Mouse (Mus musculus) embryonic facial prominence, embryonic 10.5 days (tissue): ENCODE data around the gene Anapc13. TPM values are rescaled to one million over a fixed set of nuclear protein-coding genes. Genes with fewer than 3 reads are reported as not detected.

Experiments
- DNase-seq: peaks from one replicate; pipeline ENCODE4 v3.0.0-alpha.2; 2017; ENCODE audit warnings: low spot score
- H3K27ac ChIP-seq: fragments of 300-500 bp; sonication (generic); replicated peaks from 2 replicates; pipeline ENCODE4 v1.5.1; 2016; ENCODE audit warnings: mild to moderate bottlenecking
- H3K27me3 ChIP-seq: fragments of 300-500 bp; sonication (generic); replicated peaks from 2 replicates; pipeline ENCODE4 v1.6.1; 2016; ENCODE audit warnings: low read depth, mild to moderate bottlenecking; ENCODE audit not compliant: poor library complexity, severe bottlenecking
- H3K36me3 ChIP-seq: fragments of 300-500 bp; sonication (generic); replicated peaks from 2 replicates; pipeline ENCODE4 v1.6.1; 2016; ENCODE audit warnings: mild to moderate bottlenecking, moderate library complexity
- H3K4me1 ChIP-seq: fragments of 300-500 bp; sonication (generic); 2 replicates; pipeline ENCODE4 v1.6.1; 2016
- H3K4me3 ChIP-seq: fragments of 300-500 bp; sonication (generic); 2 replicates; pipeline ENCODE4 v1.5.1; 2016; ENCODE audit warnings: mild to moderate bottlenecking, moderate library complexity
- H3K9me3 ChIP-seq: fragments of 300-500 bp; sonication (generic); 2 replicates; pipeline ENCODE4 v1.6.1; 2016; ENCODE audit warnings: mild to moderate bottlenecking
- WGBS: fragments of 180-500 bp; shearing (Covaris S2); methylation state at CpG from one replicate; pipeline ENCODE4 v1.1.7; 2016; 5-methylcytosine and 5-hydroxymethylcytosine counted together
- polyA plus RNA-seq: library from polyadenylated mRNA; unstranded; fragments of >200 nt; fragmentation: Nextera tagmentation; extraction: Ambion mirVana; gene quantifications from 2 replicates; pipeline ENCODE4 v1.2.1, GENCODE M21; 2016

Anapc13 gene
- polyA plus RNA-seq, 1 experiment from 2014 or later = 164 TPM

DNA sequence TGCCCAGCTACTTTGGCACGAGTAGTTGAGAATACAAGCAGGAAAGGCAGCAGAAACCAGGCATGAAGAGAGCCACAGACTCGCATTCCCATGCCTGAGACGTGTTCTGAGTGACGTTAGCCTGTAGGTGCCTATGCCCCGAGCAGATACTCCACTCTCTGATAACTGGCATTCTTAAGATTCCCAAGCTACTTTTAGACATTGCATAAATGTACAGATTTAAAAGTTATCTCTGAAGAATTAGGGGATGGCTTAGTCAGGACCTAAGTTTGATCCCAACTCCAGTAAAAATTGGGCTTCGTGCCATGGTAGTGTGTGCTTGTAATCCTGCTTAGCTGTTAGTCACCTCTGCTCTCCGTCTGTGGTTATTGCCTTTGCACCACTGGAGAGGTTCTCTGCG lies 8.4 kb downstream of the Anapc13 start:
- 88% methylated on average over 8 of the region's 8 CpGs for WGBS

DNA sequence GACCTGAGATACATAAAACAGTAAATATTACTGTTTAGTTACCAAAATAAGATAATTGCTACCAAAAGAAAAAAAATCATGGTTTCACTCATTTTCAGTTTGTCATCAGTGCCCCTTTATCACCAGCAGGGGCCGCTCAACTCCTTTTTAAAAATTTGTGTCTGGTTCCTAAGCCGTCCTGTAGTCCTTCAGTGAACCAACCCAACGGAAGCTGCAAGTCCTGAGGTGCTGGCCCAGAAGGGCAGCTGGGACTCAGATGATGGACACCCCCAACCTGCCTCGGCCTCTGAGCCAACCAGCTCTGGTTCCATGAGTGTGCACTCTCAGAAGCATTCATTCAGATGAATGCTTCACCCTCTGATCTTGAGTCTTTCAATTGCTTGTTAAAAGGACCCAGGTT lies 10.5 kb downstream of the Anapc13 start:
- DNase-seq = peak; percentile 72
- Histone ChIP-seq H3K4me3 (no peak overlapping the region), H3K36me3 (peaks cover 20% of the 10 kb centered on the region), H3K27me3 (no peaks in the 10 kb centered on the region), H3K9me3 (no peaks in the 10 kb centered on the region), H3K27ac (peak overlapping the region; percentile 75), H3K4me1 (peaks cover 37% of the 10 kb centered on the region)
- WGBS = 5% methylated on average over 4 of the region's 4 CpGs

More for the DNA sequence above, 8.4 kb downstream of the Anapc13 start:
- Histone ChIP-seq H3K27ac (no peak overlapping the region), H3K4me1 (peaks cover 36% of the 10 kb centered on the region), H3K9me3 (no peaks in the 10 kb centered on the region), H3K27me3 (no peaks in the 10 kb centered on the region), H3K4me3 (no peak overlapping the region), H3K36me3 (peaks cover 35% of the 10 kb centered on the region)
- no peak for DNase-seq

GRCm38 (mm10) chr9:102637115-102637514 lies 11.0 kb downstream of the Anapc13 start:
- H3K27ac ChIP-seq = peak overlapping the region; percentile 75
- H3K9me3 ChIP-seq = no peaks in the 10 kb centered on the region
- H3K36me3 ChIP-seq = peaks cover 14% of the 10 kb centered on the region
- DNase-seq = no peak
- WGBS = 71% methylated on average over 4 of the region's 4 CpGs
- peaks cover 35% of the 10 kb centered on the region for H3K4me1 ChIP-seq
- no peak overlapping the region for H3K4me3 ChIP-seq
- no peaks in the 10 kb centered on the region for H3K27me3 ChIP-seq

GRCm38 (mm10) chr9:102638963-102639362 lies 12.9 kb downstream of the Anapc13 start:
- no peak overlapping the region for H3K4me3 ChIP-seq
- peak overlapping the region; percentile 69 for H3K27ac ChIP-seq
- WGBS = 72% methylated on average over 7 of the region's 7 CpGs

GRCm38 (mm10) chr9:102639510-102639909 lies 13.4 kb downstream of the Anapc13 start:
- H3K36me3 ChIP-seq = 0 out of 2 replicates have a peak, but pooled peaks cover 2% of the 10 kb centered on the region
- no peak overlapping the region for H3K4me3 ChIP-seq
- 86% methylated on average over 8 of the region's 8 CpGs for WGBS
- H3K9me3 ChIP-seq = no peaks in the 10 kb centered on the region
- peaks cover 58% of the 10 kb centered on the region for H3K4me1 ChIP-seq
- H3K27me3 ChIP-seq = no peaks in the 10 kb centered on the region
- no peak for DNase-seq
- peak overlapping the region; percentile 69 for H3K27ac ChIP-seq

More at GRCm38 (mm10) chr9:102638963-102639362, 12.9 kb downstream of the Anapc13 start:
- H3K9me3 ChIP-seq = no peaks in the 10 kb centered on the region
- peaks cover 7% of the 10 kb centered on the region for H3K36me3 ChIP-seq
- H3K27me3 ChIP-seq = no peaks in the 10 kb centered on the region
- DNase-seq = no peak
- peaks cover 53% of the 10 kb centered on the region for H3K4me1 ChIP-seq

DNA sequence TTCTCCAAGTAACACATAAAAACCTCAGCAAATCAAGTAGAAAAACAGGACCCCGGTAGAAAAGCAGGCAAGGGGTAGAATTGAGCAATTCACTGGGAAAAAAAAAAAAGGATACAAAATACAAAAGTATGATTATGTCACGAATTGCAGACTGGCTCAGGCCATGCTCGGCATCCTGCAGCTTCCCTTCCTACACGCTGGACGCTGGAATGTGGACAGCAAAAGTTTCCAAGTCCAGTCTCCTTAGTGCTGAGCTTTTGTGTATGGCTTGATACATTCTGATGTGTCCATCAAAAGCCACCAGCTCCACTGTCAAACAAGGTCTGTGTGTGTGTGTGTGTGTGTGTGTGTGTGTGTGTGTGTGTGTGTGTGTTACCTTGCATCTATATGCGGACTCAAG lies 15.4 kb downstream of the Anapc13 start:
- Histone ChIP-seq H3K9me3 (no peaks in the 10 kb centered on the region), H3K4me3 (no peak overlapping the region), H3K27ac (peak overlapping the region; percentile 45), H3K4me1 (peaks cover 78% of the 10 kb centered on the region), H3K36me3 (no peaks in the 10 kb centered on the region), H3K27me3 (no peaks in the 10 kb centered on the region)
- DNase-seq = no peak
- 79% methylated on average over 6 of the region's 6 CpGs for WGBS

DNA sequence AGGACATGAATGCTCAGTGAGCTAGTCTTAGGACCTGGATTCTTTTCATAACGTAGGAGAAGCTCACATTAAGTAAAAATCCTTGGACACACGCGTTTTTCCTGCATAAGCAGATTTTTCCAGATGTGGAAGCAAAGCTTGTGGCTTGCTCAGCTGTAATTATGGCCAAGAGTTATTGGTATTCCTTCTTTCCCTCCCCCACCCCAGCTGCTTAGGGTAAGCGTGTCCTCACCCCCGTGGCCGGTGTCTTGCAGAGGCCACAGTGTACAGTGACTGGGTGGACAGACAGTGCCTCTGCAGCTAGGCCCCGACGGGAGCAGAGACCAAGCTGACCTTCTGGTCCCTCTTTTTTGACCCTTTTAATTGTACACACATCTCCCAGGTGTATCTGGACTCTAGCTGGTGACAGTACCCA lies 17.0 kb downstream of the Anapc13 start:
- no peaks in the 10 kb centered on the region for H3K9me3 ChIP-seq
- H3K27ac ChIP-seq = peak overlapping the region; percentile 90
- no peaks in the 10 kb centered on the region for H3K36me3 ChIP-seq
- DNase-seq = peak; percentile 66
- peaks cover 63% of the 10 kb centered on the region for H3K4me1 ChIP-seq
- WGBS = 28% methylated on average over 8 of the region's 8 CpGs
- H3K4me3 ChIP-seq = peak overlapping the region; percentile 43
- H3K27me3 ChIP-seq = no peaks in the 10 kb centered on the region

GRCm38 (mm10) chr9:102643486-102644101 lies 17.5 kb downstream of the Anapc13 start:
- WGBS = 3% methylated on average over 10 of the region's 10 CpGs
- H3K4me1 ChIP-seq = peaks cover 62% of the 10 kb centered on the region
- peak overlapping the region; percentile 90 for H3K27ac ChIP-seq

GRCm38 (mm10) chr9:102645119-102645695 lies 19.1 kb downstream of the Anapc13 start:
- Histone ChIP-seq H3K4me3 (no peak overlapping the region), H3K4me1 (peaks cover 64% of the 10 kb centered on the region), H3K27me3 (no peaks in the 10 kb centered on the region), H3K36me3 (no peaks in the 10 kb centered on the region), H3K9me3 (no peaks in the 10 kb centered on the region), H3K27ac (peak overlapping the region; percentile 90)
- no peak for DNase-seq
- WGBS = 53% methylated on average over 3 of the region's 3 CpGs

More at GRCm38 (mm10) chr9:102643486-102644101, 17.5 kb downstream of the Anapc13 start:
- Histone ChIP-seq H3K4me3 (peak overlapping the region; percentile 43), H3K9me3 (no peaks in the 10 kb centered on the region), H3K27me3 (no peaks in the 10 kb centered on the region), H3K36me3 (no peaks in the 10 kb centered on the region)
- DNase-seq = peak; percentile 86

GRCm38 (mm10) chr9:102647010-102647409 lies 20.9 kb downstream of the Anapc13 start:
- no peak overlapping the region for H3K4me3 ChIP-seq
- no peaks in the 10 kb centered on the region for H3K9me3 ChIP-seq
- H3K27ac ChIP-seq = no peak overlapping the region; the same call in 1 of the 2 replicates
- no peaks in the 10 kb centered on the region for H3K36me3 ChIP-seq
- H3K4me1 ChIP-seq = peaks cover 76% of the 10 kb centered on the region
- 88% methylated on average over 6 of the region's 6 CpGs for WGBS
- H3K27me3 ChIP-seq = no peaks in the 10 kb centered on the region
- no peak for DNase-seq

GRCm38 (mm10) chr9:102649917-102650527 lies 23.9 kb downstream of the Anapc13 start:
- no peaks in the 10 kb centered on the region for H3K36me3 ChIP-seq
- H3K4me3 ChIP-seq = no peak overlapping the region
- peaks cover 46% of the 10 kb centered on the region for H3K4me1 ChIP-seq
- H3K9me3 ChIP-seq = 0 out of 2 replicates have a peak, but pooled peaks cover 3% of the 10 kb centered on the region
- H3K27me3 ChIP-seq = no peaks in the 10 kb centered on the region
- no peak overlapping the region for H3K27ac ChIP-seq
- 63% methylated on average over 17 of the region's 17 CpGs for WGBS
- peak; percentile 39 for DNase-seq

DNA sequence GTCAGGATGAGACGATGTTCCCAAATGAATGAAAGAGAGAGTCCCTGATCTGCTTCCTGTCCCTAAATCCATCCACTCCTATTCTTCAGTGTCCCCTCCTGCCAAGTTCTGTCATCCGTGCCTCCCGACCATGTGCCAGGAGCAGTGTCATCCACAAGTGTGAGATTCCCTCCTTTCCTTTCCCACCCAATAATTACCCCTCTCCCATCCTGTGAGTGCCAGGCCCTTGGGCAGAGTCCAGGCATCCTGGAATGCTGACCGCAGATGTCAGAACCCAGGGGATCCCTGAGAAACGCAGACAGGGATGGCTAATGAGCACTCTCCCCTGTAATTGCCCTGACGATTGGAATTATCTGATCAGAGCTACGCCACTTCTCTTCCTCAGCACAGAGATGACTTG lies 24.5 kb downstream of the Anapc13 start:
- Histone ChIP-seq H3K9me3 (0 out of 2 replicates have a peak, but pooled peaks cover 3% of the 10 kb centered on the region), H3K4me3 (no peak overlapping the region), H3K27ac (no peak overlapping the region), H3K27me3 (no peaks in the 10 kb centered on the region), H3K36me3 (no peaks in the 10 kb centered on the region), H3K4me1 (peaks cover 40% of the 10 kb centered on the region)
- no peak for DNase-seq
- WGBS = 35% methylated on average over 7 of the region's 7 CpGs
